Mouse (Mus musculus): ENCODE measurements around the gene Mpzl3. TPM values are rescaled to one million over a fixed set of nuclear protein-coding genes. Genes with fewer than 3 reads are reported as not detected.

The Mpzl3 gene
- polyA plus RNA-seq, 1 experiment from 2014 or later = 6.2 TPM

GRCm38 (mm10) chr9:45040066-45040845 is 14.7 kb upstream of the Mpzl3 start:
- peak overlapping the region; percentile 43 for H3K4me2 ChIP-seq (ENCODE audit: low read depth, low read length)
- peak overlapping the region; percentile 48 for H3K9ac ChIP-seq (ENCODE audit: low read depth, low read length)
- no peaks in the 10 kb centered on the region for H3K36me3 ChIP-seq (ENCODE audit: control insufficient read depth, insufficient read depth, low read length)
- 22% methylated on average over 14 of the region's 14 CpGs for WGBS
- H3K27me3 ChIP-seq (replicated peaks; ENCODE audit: control insufficient read depth, insufficient read depth, low read length) = 0 out of 2 replicates have a peak, but pooled peaks cover 7% of the 10 kb centered on the region
- peaks cover 4% of the 10 kb centered on the region; the same call in 1 of the 2 replicates for H3K4me1 ChIP-seq (ENCODE audit: control insufficient read depth, insufficient read depth, low read length)
- H3K4me3 ChIP-seq (ENCODE audit: low read length) = peak overlapping the region; percentile 19
- no peaks in the 10 kb centered on the region for H3K9me3 ChIP-seq (ENCODE audit: control insufficient read depth, low read length)
- H3K27ac ChIP-seq (ENCODE audit: low read length) = peak overlapping the region; percentile 64
- ATAC-seq = no peak

DNA sequence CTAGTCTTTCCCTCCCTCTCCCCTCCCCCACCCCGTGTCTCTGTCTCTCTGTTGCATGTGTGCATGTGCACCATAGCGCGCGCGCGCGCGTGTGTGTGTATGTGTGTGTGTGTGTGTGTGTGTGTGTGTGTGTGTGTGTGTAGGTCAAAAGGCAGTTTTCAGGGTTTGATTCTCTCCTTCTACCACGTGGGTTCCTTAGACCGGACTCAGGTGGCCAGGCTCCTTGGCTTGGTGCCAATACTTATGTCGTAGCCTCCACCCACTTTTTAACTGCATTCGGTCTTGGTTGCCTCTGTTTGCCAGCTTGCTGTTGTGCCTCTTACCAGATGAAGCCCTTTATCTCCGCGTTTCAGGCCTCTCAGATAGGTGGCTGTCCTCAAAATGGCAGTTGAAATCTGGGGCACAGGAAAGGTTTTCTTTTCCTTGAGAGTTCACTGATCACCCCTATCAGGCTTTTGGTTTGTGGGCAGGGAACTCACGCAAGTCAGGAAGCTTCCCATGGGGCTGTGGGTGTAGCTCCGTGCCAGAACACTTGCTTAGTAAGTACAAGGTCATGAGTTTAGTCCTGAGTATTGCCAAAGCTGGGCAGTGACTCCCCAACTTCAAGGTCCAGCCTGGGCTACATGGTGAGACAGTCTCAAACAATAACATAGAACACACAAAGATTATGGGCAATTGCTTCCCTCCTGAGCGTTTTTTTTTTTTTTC is 13.7 kb upstream of the Mpzl3 start:
- Histone ChIP-seq H3K4me1 (ENCODE audit: control insufficient read depth, insufficient read depth, low read length) (peaks cover 4% of the 10 kb centered on the region; the same call in 1 of the 2 replicates), H3K4me2 (ENCODE audit: low read depth, low read length) (peak overlapping the region; percentile 43), H3K27me3 (replicated peaks; ENCODE audit: control insufficient read depth, insufficient read depth, low read length) (0 out of 2 replicates have a peak, but pooled peaks cover 7% of the 10 kb centered on the region), H3K9ac (ENCODE audit: low read depth, low read length) (peak overlapping the region; percentile 48; the same call in 1 of the 2 replicates), H3K27ac (ENCODE audit: low read length) (peak overlapping the region; percentile 86), H3K9me3 (ENCODE audit: control insufficient read depth, low read length) (no peaks in the 10 kb centered on the region), H3K36me3 (ENCODE audit: control insufficient read depth, insufficient read depth, low read length) (no peaks in the 10 kb centered on the region), H3K4me3 (ENCODE audit: low read length) (peak overlapping the region; percentile 19)
- peak; percentile 31 for ATAC-seq
- WGBS = 24% methylated on average over 17 of the region's 17 CpGs

- H3K9ac ChIP-seq (ENCODE audit: low read depth, low read length) = peak overlapping the region; percentile 70
- no peaks in the 10 kb centered on the region for H3K36me3 ChIP-seq (ENCODE audit: control insufficient read depth, insufficient read depth, low read length)
- peak overlapping the region; percentile 54 for H3K4me3 ChIP-seq (ENCODE audit: low read length)
- H3K27ac ChIP-seq (ENCODE audit: low read length) = peak overlapping the region; percentile 86
- H3K4me1 ChIP-seq (ENCODE audit: control insufficient read depth, insufficient read depth, low read length) = peaks cover 4% of the 10 kb centered on the region; the same call in 1 of the 2 replicates
- no peaks in the 10 kb centered on the region for H3K9me3 ChIP-seq (ENCODE audit: control insufficient read depth, low read length)
- ATAC-seq = peak; percentile 96
- 2% methylated on average over 20 of the region's 20 CpGs for WGBS
- 0 out of 2 replicates have a peak, but pooled peaks cover 7% of the 10 kb centered on the region for H3K27me3 ChIP-seq (replicated peaks; ENCODE audit: control insufficient read depth, insufficient read depth, low read length)
- peak overlapping the region; percentile 52 for H3K4me2 ChIP-seq (ENCODE audit: low read depth, low read length)
These were observed 12.8 kb upstream of the Mpzl3 start for GRCm38 (mm10) chr9:45042056-45042720.

DNA sequence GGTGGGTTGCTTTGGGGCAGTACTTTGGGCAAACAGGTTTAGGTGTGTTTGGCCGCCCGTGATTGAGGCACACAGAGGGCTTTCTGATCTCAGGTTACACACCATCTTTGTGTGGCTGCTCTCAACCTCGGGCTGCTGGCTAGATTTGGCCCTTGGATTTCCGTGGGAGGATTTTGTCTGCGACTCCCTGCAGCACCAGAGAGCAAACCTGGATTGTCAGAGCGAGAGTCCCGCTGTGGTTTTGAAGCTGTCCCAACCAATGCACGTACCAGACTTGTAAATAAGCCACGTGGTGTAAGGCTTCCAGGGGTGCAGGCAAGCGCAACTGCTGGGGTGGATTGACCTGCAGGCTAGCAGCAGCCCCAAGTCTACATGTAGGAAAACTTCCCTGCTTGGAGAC is 12.0 kb upstream of the Mpzl3 start:
- H3K4me1 ChIP-seq (ENCODE audit: control insufficient read depth, insufficient read depth, low read length) = peaks cover 4% of the 10 kb centered on the region; the same call in 1 of the 2 replicates
- 3% methylated on average over 10 of the region's 10 CpGs for WGBS
- ATAC-seq = no peak
- H3K27me3 ChIP-seq (replicated peaks; ENCODE audit: control insufficient read depth, insufficient read depth, low read length) = 0 out of 2 replicates have a peak, but pooled peaks cover 7% of the 10 kb centered on the region
- H3K4me3 ChIP-seq (ENCODE audit: low read length) = peak overlapping the region; percentile 54
- peak overlapping the region; percentile 70 for H3K9ac ChIP-seq (ENCODE audit: low read depth, low read length)
- H3K4me2 ChIP-seq (ENCODE audit: low read depth, low read length) = peak overlapping the region; percentile 52
- H3K9me3 ChIP-seq (ENCODE audit: control insufficient read depth, low read length) = no peaks in the 10 kb centered on the region
- no peaks in the 10 kb centered on the region for H3K36me3 ChIP-seq (ENCODE audit: control insufficient read depth, insufficient read depth, low read length)
- H3K27ac ChIP-seq (ENCODE audit: low read length) = peak overlapping the region; percentile 85

DNA sequence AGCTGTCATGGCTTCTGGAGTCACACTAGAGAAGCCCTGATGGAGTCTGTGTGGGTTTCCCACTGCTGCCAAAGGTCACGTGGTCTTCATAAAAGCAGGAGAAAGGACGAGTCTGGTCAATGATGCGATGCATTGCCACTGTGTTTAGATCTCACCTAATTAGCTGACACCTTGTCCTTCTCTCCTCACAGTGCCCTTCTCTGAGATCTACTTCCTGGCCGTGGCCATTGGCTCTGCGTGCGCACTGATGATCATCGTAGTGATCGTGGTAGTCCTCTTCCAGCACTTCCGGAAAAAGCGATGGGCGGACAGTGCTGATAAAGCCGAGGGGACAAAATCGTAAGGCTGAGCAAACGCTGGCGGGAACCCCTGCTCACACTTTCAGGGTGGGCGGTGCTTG is 8.0 kb upstream of the Mpzl3 start:
- H3K9me3 ChIP-seq (ENCODE audit: control insufficient read depth, low read length) = no peaks in the 10 kb centered on the region
- WGBS = 88% methylated on average over 16 of the region's 16 CpGs
- ATAC-seq = no peak
- H3K4me2 ChIP-seq (ENCODE audit: low read depth, low read length) = no peak overlapping the region
- H3K27ac ChIP-seq (ENCODE audit: low read length) = no peak overlapping the region
- H3K27me3 ChIP-seq (replicated peaks; ENCODE audit: control insufficient read depth, insufficient read depth, low read length) = 0 out of 2 replicates have a peak, but pooled peaks cover 4% of the 10 kb centered on the region
- H3K4me3 ChIP-seq (ENCODE audit: low read length) = no peak overlapping the region
- no peak overlapping the region for H3K9ac ChIP-seq (ENCODE audit: low read depth, low read length)
- H3K4me1 ChIP-seq (ENCODE audit: control insufficient read depth, insufficient read depth, low read length) = no peaks in the 10 kb centered on the region
- H3K36me3 ChIP-seq (ENCODE audit: control insufficient read depth, insufficient read depth, low read length) = no peaks in the 10 kb centered on the region

DNA sequence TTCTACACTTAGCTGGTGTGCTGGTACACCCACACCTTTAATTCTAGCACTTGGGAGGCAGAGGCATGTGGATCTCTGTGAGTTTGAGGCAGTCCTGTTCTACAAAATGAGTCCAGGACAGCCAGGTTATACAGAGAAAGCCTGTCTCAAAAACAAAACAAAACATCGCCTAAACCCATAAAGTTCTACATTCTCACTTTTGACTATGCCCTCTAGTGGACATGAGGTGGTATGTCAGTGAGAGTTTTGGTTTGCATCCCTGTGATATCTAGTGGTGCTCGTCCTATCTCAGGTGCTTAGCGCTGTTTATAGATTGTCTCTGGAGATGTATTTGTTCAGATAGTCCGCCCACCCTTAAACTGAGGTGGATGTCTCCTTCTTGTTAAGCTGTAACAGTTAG is 6.5 kb upstream of the Mpzl3 start:
- Histone ChIP-seq H3K4me1 (ENCODE audit: control insufficient read depth, insufficient read depth, low read length) (no peaks in the 10 kb centered on the region), H3K4me3 (ENCODE audit: low read length) (no peak overlapping the region), H3K27me3 (replicated peaks; ENCODE audit: control insufficient read depth, insufficient read depth, low read length) (no peaks in the 10 kb centered on the region), H3K36me3 (ENCODE audit: control insufficient read depth, insufficient read depth, low read length) (no peaks in the 10 kb centered on the region), H3K4me2 (ENCODE audit: low read depth, low read length) (no peak overlapping the region), H3K9me3 (ENCODE audit: control insufficient read depth, low read length) (no peaks in the 10 kb centered on the region), H3K27ac (ENCODE audit: low read length) (no peak overlapping the region), H3K9ac (ENCODE audit: low read depth, low read length) (no peak overlapping the region)
- no peak for ATAC-seq
- WGBS = 29% methylated on average over 4 of the region's 4 CpGs

DNA sequence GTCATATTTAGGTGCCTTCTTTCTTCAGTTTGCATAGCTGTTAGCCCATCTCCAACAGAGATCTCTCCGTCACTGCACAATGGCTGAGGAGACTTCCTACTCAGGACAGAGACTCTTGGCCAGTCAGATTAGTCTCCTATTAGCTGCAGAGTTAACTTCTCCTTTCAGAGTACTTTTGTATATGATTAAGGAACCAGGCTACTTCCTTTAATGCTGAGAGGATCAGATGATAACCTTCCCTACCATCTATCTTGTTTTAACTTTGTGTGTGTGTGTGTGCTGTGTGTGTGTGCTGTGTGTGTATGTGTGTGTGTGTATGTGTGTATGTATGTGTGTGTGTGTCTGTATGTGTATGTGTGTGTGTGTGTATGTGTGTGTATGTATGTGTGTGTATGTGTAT is 5.3 kb upstream of the Mpzl3 start:
- Histone ChIP-seq H3K4me3 (ENCODE audit: low read length) (no peak overlapping the region), H3K4me1 (ENCODE audit: control insufficient read depth, insufficient read depth, low read length) (no peaks in the 10 kb centered on the region), H3K27me3 (replicated peaks; ENCODE audit: control insufficient read depth, insufficient read depth, low read length) (no peaks in the 10 kb centered on the region), H3K9ac (ENCODE audit: low read depth, low read length) (no peak overlapping the region), H3K27ac (ENCODE audit: low read length) (no peak overlapping the region), H3K4me2 (ENCODE audit: low read depth, low read length) (no peak overlapping the region), H3K9me3 (ENCODE audit: control insufficient read depth, low read length) (no peaks in the 10 kb centered on the region), H3K36me3 (ENCODE audit: control insufficient read depth, insufficient read depth, low read length) (no peaks in the 10 kb centered on the region)
- no peak for ATAC-seq
- 87% methylated on average over 1 of the region's 1 CpGs for WGBS

GRCm38 (mm10) chr9:45050301-45050700 is 4.7 kb upstream of the Mpzl3 start:
- H3K27ac ChIP-seq (ENCODE audit: low read length) = no peak overlapping the region
- no peak overlapping the region for H3K4me3 ChIP-seq (ENCODE audit: low read length)
- no peak overlapping the region for H3K4me2 ChIP-seq (ENCODE audit: low read depth, low read length)
- no peak for ATAC-seq
- H3K27me3 ChIP-seq (replicated peaks; ENCODE audit: control insufficient read depth, insufficient read depth, low read length) = no peaks in the 10 kb centered on the region
- H3K36me3 ChIP-seq (ENCODE audit: control insufficient read depth, insufficient read depth, low read length) = no peaks in the 10 kb centered on the region
- no peaks in the 10 kb centered on the region for H3K9me3 ChIP-seq (ENCODE audit: control insufficient read depth, low read length)
- no peaks in the 10 kb centered on the region for H3K4me1 ChIP-seq (ENCODE audit: control insufficient read depth, insufficient read depth, low read length)
- H3K9ac ChIP-seq (ENCODE audit: low read depth, low read length) = no peak overlapping the region
- 91% methylated on average over 2 of the region's 2 CpGs for WGBS

Measured in intestine, embryonic 16.5 days (tissue).